Mouse (Mus musculus) testis, postnatal 10 days (tissue): Measurements from ENCODE around the gene Lilra5.
"Not testable (repeated sequence)": the region's sequence is repeated elsewhere in the genome, so short reads cannot be mapped to it uniquely, and the experiment has no call there.

Experiments
- DNase-seq: peaks from one replicate; pipeline ENCODE4 v3.0.0; 2021; ENCODE audit warnings: low spot score

Gene Lilra5

DNA sequence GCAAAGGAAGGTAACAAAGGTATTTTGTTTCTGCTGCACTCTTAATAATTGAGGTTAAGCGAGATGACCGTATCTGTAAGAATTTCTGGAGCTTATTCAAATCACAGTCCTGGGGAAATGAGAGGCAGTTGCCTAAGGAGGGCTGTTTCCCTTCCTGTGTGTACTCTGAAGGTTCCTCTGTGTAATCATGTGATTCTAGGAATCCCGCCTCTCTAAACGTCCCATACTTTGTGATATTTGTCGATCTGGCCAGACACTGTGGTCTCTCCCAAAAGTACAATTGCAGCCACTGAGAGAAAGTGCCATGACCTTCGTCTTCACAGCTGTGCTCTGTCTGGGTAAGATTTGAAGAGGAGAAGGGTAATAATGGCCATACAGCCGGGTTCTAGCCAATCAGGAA, at the start of gene Lilra5:
Gene Lilra5 (plus strand): TSS at position 301 of the 400 bp plus-strand sequence.
- DNase-seq: no peak

DNA sequence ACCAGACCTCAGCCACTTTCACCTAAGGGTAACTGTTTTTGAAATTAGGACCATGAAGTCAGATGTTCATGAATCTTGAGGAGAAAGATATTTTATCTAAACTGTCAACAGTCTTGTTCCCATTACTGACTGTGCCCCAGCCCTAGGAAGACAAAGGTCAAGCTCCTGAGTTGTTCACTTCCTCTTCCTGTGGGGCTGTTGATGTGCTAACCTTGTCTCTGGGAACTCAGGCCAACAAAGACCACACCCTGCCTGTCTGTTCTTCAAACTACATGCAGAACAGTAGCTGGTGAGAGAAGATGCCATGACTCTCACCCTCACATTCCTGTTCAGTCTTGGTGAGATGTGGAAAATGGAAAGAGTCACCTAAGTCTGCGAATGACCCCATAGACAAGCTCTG, 30.4 kb upstream of the Lilra5 start:
- no peak for DNase-seq

DNA sequence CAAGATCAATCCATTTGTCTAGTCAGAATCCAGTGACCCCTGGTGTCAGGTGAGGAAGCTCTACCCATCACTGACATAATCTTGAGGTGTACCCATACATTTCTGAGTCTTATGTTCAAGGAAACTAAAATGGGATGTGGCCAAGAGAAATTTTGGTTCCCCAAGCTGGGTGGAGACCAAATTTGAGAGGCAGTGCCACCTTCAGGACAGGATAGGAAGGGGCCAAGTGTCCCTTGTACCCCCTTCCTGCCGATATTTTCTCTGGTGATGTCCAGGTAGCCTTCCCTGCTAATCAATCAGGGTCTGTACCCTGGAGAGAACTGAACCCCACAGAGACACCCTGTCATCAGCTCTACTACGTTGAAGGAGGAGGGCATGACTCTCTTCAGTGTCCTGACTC, 28.9 kb upstream of the Lilra5 start:
- no peak for DNase-seq

DNA sequence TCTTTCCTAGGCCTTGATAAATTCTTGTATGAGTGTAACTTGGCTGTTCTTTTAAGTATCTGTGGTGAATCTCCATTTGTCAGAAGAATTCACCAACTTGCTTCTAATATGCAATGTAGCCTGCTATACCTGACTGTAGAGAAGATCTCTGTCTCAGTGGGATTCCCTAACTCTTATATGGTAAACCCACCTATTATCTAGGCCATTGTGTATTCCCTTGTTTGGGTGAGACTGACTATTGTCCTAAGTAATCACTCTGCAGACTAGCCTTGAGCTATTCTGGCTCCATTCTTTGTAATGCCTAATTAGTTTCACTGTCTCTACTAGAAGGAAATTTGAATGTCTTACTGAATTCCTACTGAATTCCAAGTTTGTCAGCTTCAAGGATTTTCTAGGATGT, 24.1 kb upstream of the Lilra5 start:
- DNase-seq: not testable (repeated sequence)

DNA sequence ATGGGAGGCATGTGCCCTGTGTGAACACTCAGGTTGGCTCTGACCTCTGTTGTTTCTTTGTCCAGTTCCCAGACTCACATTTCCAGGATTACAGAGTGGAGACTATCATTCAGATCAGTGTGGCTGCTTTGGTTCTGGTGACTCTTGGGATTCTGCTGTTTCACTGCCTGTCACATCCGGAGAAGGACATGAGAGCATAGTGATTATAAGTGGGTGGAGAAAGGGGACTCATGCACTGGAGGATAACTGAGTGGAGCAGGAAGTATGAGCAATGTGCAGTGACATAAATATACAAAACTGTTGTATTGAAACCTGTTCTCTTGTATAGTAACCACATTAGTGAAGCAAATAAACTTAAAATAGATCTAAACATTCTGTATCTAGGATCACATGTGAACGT, 22.2 kb upstream of the Lilra5 start:
- DNase-seq: no peak

DNA sequence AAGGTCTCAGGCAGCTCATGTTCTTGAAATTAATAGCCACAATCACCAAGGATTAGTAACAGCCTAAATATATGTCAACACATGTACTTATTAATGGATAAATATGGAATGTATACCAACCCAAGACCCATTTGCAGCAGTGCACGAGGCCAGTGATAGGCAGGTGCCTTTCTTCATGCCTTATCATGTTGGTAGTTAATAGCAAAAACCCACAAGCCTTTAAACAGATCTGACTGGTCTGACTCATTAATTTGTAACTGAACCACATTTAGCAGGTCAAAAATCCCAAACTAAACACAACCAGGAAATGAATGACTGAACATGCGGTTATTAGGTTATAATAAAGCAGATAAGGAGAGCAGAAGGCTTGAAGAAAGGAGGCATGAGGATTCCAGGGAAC, 21.7 kb upstream of the Lilra5 start:
- no peak for DNase-seq

DNA sequence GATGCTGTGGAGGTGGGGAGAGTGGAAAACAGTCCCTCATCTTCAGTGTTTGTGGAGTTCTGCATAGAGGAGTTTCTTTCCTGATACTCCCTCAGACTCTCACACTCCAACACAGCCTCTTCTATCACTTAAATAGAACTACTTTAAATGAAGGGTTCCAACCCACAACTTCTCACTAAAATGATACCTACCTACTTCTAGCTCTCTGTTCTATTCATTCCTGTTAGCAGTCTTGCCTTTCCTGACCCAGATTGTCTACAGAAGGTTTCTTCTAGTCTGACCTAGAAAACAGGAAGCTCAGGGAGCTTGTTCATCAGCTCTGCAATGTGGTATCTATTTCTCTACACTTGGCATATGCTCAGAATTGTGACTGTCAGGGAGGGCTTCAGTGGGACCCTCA, 2.0 kb upstream of the Lilra5 start:
- no peak for DNase-seq

DNA sequence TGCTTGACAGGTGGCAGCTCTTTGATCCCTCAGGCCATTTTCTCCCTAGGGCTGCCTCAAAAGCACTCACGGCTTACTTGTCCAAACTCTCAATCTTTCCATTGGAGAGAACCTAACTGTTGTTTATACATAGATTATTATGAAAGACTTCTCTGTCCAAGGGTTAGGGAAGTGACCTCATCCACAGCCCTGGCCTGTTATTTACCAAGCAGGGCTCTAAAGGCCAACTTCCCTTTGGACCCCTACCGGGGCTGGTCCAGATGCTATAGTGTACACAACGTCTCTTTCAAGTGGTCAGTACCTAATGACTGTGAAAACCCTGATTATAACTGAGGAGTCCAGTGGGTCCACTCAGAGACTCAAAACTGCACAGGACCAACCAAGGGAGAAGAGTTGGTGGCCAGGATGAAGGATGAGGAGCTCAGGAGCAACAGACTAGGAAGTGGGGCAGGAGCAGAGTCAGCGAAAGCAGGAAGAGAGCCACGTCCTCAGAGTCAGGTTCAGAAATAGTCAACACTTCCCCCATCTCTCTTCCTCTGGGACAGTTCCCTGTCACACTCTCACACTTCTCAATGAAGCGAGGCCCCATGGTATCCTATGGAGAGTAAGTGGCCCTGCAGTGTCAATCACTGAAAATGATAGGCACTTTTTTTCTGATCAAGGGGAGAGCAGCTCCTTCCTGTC, 1.6 kb downstream of the Lilra5 start:
- DNase-seq: no peak

DNA sequence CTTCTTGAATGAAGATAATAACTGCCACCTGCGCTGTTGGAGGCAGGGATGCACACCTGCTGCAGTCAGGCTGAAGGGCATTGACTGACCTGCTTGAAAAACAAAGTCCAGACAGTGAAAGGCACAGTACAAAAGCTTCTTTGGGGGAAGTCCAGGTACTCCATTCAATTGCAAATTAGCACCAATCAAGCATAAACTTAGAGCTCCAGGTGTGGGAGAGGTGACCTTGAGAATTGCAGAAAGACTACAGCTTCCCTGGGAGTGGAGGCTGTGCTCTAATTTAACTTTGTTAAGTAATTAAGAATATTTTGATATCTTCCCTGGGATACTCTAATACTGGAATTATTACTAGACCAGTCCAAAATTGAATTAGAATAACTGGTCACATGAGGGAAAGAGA, 13.7 kb downstream of the Lilra5 start:
- not testable (repeated sequence) for DNase-seq

DNA sequence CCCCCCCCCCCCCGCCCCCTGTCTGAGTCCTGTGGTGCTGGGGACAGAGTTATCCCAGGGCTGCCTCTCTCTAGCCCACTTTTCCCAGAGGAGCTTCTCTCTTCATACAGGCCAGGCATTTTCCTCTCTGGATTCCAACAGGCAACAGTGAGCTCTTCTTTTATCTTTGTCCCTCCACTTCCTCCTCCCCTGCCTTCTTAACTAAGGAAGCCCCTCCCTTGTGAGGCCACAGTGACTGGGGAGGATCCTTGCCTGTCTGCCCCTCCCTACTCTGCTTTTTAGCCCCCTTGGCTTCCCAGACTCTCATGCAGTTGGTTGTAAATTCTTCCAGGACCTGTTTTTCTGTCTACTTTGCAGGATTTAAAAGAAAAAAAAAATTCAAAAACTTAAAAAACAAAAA, 18.5 kb downstream of the Lilra5 start:
- DNase-seq: not testable (repeated sequence)

DNA sequence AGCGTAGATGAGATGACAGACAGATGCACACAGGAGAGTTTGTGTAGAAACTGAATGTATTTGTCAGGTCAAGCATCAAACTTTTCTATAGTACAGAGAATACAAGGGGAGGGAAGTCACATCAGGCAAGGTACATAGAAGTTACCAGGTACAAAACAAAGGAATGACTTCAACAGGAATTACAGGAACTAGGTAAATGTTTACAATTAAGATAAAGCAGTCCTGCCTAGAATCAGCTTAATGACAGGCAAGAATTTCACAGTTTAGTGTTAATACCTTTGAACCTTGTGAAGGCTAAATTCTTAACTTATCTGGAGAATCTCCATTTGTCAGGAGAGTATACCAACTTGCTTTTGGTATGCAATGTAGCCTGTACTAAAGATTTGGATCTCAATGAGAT, 23.0 kb downstream of the Lilra5 start:
- not testable (repeated sequence) for DNase-seq

DNA sequence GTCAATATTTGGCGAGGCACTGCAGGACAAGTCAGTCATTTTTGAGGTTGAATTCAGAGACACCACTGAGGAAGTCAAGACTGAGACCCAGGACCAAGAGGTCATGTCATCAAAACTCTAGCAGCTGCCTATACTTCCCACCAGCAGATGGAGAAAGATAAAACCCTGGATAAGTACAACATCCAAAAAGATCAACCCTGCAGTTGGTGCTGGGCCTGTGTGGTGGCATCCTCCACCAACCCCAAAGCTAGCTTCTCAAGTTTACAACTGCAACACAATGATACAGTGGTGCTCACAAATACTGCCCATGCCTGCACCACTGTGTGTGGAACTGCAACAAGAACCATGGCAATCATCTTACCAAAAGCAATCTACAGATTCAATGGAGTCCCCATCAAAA, 34.6 kb downstream of the Lilra5 start:
- not testable (repeated sequence) for DNase-seq

DNA sequence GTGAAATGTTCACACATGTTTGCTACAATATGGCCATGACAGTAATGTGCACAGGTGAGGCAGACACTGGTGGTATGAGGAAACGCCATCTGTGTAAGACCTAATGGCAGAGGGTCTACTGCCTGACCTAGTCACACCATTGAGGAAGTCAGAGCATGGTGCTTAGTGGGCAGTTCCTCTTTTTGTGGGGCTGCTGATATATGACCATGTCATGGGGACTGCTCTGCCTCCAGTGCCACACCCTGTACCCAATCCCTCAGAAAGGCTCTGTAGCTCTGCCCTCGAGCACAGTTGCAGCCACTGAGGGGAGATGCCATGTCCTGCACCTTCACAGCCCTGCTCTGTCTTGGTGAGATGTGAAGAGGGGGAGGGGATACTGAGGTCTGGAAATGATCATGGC, 36.3 kb downstream of the Lilra5 start:
- not testable (repeated sequence) for DNase-seq

DNA sequence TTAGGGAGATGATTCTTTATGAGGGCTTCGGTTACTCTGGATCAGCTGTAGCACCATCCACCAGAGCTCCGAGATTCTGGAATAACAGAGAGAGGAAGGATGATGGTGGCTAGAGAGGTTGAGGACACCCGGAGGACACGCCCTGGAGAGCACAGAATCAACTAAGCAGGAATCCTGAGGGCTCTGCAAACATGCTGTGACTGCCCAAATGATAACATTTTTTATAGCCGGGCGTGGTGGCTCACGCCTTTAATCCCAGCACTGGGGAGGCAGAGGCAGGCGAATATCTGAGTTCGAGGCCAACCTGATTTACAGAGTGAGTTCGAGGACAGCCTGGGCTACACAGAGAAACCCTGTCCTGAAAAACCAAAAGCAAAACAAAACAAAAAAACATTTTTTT, 37.9 kb downstream of the Lilra5 start:
- DNase-seq: not testable (repeated sequence)

DNA sequence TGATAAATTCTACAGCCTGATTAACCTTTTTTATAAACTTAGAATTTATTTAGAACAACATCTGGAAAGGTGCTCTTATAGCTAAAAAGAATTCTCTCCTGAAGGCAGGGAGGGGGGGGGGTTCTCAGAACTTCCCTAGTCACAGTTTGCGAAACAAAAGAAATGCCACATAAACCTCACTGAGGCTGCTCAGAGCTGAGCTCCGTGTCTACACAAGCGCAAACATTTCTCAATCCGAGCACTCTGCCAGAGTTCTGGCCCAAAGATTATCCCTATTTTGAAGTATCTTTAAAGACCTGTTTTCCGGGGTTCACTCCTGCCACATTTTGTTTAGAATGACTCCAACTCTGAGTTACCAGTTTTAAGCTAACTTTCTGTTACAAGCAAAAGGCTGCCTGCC, 55.1 kb downstream of the Lilra5 start:
- no peak for DNase-seq
